7 mouse cellular contexts compared by ENCODE assay signal in the genomic region with DNA sequence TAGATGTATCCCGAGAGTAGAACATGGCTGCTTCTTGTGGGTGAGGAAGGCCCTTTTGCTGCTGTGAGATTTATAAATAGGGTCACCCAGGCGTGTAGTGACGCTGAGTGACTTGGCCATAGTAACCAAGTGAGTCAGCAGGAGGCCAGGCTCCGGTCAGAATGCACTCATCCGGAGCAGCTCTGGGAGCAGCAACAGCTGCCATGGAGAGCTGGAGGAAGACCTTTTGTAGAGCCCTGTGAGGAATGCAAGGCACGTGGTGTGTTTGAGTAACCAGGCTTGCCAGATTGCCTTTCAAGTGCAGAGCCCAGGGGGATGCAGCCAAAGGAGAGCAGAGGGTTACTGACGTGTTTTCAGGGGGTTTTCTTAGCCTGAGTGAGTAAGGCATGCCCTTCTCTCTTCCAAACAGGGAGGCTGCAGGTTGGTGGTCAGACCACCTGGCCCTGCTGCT.
DNase-seq lines count a peak whose midpoint lies in the region; ATAC-seq lines count a peak whose summit lies in the region.

No protein-coding gene starts in this region.

- H3K9ac ChIP-seq in forebrain, embryonic 13.5 days: no peak overlapping the region
- H3K9ac ChIP-seq in heart, embryonic 16.5 days (ENCODE audit: low read length): peak overlapping the region; percentile 47; the same call in 1 of the 2 replicates
- H3K9ac ChIP-seq in liver, embryonic 11.5 days (ENCODE audit: low read depth, low read length): no peak overlapping the region
- no peak overlapping the region for H3K9ac ChIP-seq in neural tube, embryonic 13.5 days

- peaks cover 17% of the 10 kb centered on the region for H3K4me1 ChIP-seq in forebrain, embryonic 13.5 days
- peaks cover 16% of the 10 kb centered on the region for H3K4me1 ChIP-seq in heart, embryonic 16.5 days (ENCODE audit: control insufficient read depth, insufficient read depth, low read length)
- peaks cover 2% of the 10 kb centered on the region; the same call in 1 of the 2 replicates for H3K4me1 ChIP-seq in liver, embryonic 11.5 days (replicated peaks; ENCODE audit: control insufficient read depth, insufficient read depth, low read length)
- H3K4me1 ChIP-seq in neural tube, embryonic 13.5 days (replicated peaks): peaks cover 21% of the 10 kb centered on the region

- no peaks in the 10 kb centered on the region for H3K9me3 ChIP-seq in forebrain, embryonic 13.5 days (replicated peaks)
- no peaks in the 10 kb centered on the region for H3K9me3 ChIP-seq in heart, embryonic 16.5 days (replicated peaks; ENCODE audit: control insufficient read depth, low read length)
- H3K9me3 ChIP-seq in liver, embryonic 11.5 days (ENCODE audit: control insufficient read depth, low read length): no peaks in the 10 kb centered on the region
- H3K9me3 ChIP-seq in neural tube, embryonic 13.5 days: no peaks in the 10 kb centered on the region

- H3K4me3 ChIP-seq in forebrain, embryonic 13.5 days: no peak overlapping the region
- no peak overlapping the region for H3K4me3 ChIP-seq in heart, embryonic 16.5 days (ENCODE audit: low read length)
- no peak overlapping the region for H3K4me3 ChIP-seq in liver, embryonic 11.5 days (ENCODE audit: low read depth, low read length)
- H3K4me3 ChIP-seq in neural tube, embryonic 13.5 days: no peak overlapping the region

- peak overlapping the region; percentile 35 for H3K4me2 ChIP-seq in forebrain, embryonic 13.5 days
- peak overlapping the region; percentile 47 for H3K4me2 ChIP-seq in heart, embryonic 16.5 days (ENCODE audit: low read depth, low read length)
- H3K4me2 ChIP-seq in liver, embryonic 11.5 days: no peak overlapping the region
- H3K4me2 ChIP-seq in neural tube, embryonic 13.5 days: peak overlapping the region; percentile 16; the same call in 1 of the 2 replicates

- H3K27me3 ChIP-seq in forebrain, embryonic 13.5 days: no peaks in the 10 kb centered on the region
- H3K27me3 ChIP-seq in heart, embryonic 16.5 days (ENCODE audit: control insufficient read depth, insufficient read depth, low read length): no peaks in the 10 kb centered on the region
- no peaks in the 10 kb centered on the region for H3K27me3 ChIP-seq in liver, embryonic 11.5 days (replicated peaks; ENCODE audit: control insufficient read depth, insufficient read depth, low read length)
- no peaks in the 10 kb centered on the region for H3K27me3 ChIP-seq in neural tube, embryonic 13.5 days

- DNase-seq in cerebellum, adult 11 months: peak; percentile 8
- DNase-seq in kidney, postnatal 25 days: peak; percentile 85 to 96
- no peak for DNase-seq in liver, embryonic 11.5 days (ENCODE audit: low spot score)
- DNase-seq in urinary bladder, postnatal 10 days (ENCODE audit: low spot score): peak; percentile 14

- under 1% methylated on average over 7 of the region's 7 CpGs for WGBS in forebrain, embryonic 13.5 days
- WGBS in heart, embryonic 16.5 days: 1% methylated on average over 7 of the region's 7 CpGs
- WGBS in liver, embryonic 11.5 days: 22% methylated on average over 7 of the region's 7 CpGs
- 2% methylated on average over 7 of the region's 7 CpGs for WGBS in neural tube, embryonic 13.5 days

- peak; percentile 98 for ATAC-seq in forebrain, embryonic 13.5 days
- peak; percentile 98 for ATAC-seq in heart, embryonic 16.5 days (replicated peaks; ENCODE audit: extremely low read depth, insufficient read depth, low FRiP score)
- peak; percentile 71 for ATAC-seq in liver, embryonic 11.5 days (replicated peaks; ENCODE audit: low FRiP score)
- ATAC-seq in neural tube, embryonic 13.5 days (ENCODE audit: low read depth): peak; percentile 97

- H3K36me3 ChIP-seq in forebrain, embryonic 13.5 days (ENCODE audit: poor library complexity, severe bottlenecking): no peaks in the 10 kb centered on the region
- H3K36me3 ChIP-seq in heart, embryonic 16.5 days (ENCODE audit: control insufficient read depth, insufficient read depth): no peaks in the 10 kb centered on the region
- H3K36me3 ChIP-seq in liver, embryonic 11.5 days (ENCODE audit: control insufficient read depth, insufficient read depth, low read length): no peaks in the 10 kb centered on the region
- H3K36me3 ChIP-seq in neural tube, embryonic 13.5 days: no peaks in the 10 kb centered on the region

- peak overlapping the region; percentile 16; the same call in 1 of the 2 replicates for H3K27ac ChIP-seq in forebrain, embryonic 13.5 days
- peak overlapping the region; percentile 94 for H3K27ac ChIP-seq in heart, embryonic 16.5 days (ENCODE audit: low read length)
- H3K27ac ChIP-seq in liver, embryonic 11.5 days (ENCODE audit: low read depth, low read length): peak overlapping the region; percentile 25; the same call in 1 of the 2 replicates
- peak overlapping the region; percentile 75 for H3K27ac ChIP-seq in neural tube, embryonic 13.5 days (replicated peaks)

Comparison
In these comparisons a context has a peak if more than half of its experiments do, and no peak if none do; other contexts are left out.
1. H3K27ac ChIP-seq: peak in every context shown above with its lines; median percentile 94 in heart, embryonic 16.5 days; 75 in neural tube, embryonic 13.5 days; 25 in liver, embryonic 11.5 days; 16 in forebrain, embryonic 13.5 days.